Mouse (Mus musculus) ZHBTc4 (cell line): ENCODE results near the gene Armc9.

Source experiments
- DNase-seq: peaks from one replicate; pipeline ENCODE4 v3.0.0-alpha.2; 2011; ENCODE audit warnings: low read depth, low spot score

Gene Armc9

GRCm38 (mm10) chr1:86217976-86218375, 63.4 kb downstream of the Armc9 start:
- peak; percentile 29 for DNase-seq

- DNase-seq: peak; percentile 50
Measured at GRCm38 (mm10) chr1:86225195-86225594, 70.6 kb downstream of the Armc9 start.

- DNase-seq: no peak
Measured at GRCm38 (mm10) chr1:86228653-86229052, 74.1 kb downstream of the Armc9 start.

GRCm38 (mm10) chr1:86229184-86229829, 74.7 kb downstream of the Armc9 start:
- DNase-seq: no peak

DNA sequence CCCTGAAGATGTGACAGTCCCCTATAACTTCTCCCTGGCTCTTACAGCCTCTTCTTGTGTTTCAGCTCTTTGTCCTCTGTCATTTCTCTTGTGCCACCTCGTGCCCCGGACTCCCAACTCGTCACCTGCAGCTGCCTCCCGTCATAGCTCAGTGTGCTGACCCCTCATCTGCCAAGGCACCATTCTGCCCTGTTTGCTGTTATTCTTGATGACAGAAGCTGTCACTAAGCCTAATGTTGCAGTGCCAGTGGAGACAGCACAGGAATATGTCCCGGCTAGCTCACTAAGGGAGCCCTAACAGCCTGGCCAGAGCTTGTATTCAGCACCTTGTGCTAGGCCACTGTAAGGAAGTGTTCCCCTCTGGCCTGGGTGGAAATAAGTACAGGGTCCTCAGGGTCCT, 78.1 kb downstream of the Armc9 start:
- DNase-seq: no peak

DNA sequence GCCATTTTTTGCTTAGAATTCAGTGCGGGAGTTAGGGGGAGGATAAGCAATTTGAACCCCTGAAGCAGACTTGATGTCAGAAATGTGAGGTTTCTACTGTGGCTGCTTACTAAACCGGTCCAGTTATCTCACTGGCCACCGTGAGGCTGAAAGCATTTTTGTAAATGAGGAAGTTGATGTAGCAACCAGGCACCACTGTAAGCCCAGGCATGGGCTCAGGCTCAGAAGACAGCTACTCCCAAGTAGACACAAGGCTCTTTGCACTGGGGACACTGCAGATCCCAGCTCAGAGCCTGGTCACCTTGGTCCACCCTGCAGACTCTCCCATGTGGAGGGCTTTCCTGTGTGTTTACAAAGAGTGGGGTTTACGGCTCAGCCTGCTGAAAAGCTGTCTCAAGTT, 79.2 kb downstream of the Armc9 start:
- DNase-seq: no peak

GRCm38 (mm10) chr1:86235118-86235517, 80.5 kb downstream of the Armc9 start:
- no peak for DNase-seq

DNA sequence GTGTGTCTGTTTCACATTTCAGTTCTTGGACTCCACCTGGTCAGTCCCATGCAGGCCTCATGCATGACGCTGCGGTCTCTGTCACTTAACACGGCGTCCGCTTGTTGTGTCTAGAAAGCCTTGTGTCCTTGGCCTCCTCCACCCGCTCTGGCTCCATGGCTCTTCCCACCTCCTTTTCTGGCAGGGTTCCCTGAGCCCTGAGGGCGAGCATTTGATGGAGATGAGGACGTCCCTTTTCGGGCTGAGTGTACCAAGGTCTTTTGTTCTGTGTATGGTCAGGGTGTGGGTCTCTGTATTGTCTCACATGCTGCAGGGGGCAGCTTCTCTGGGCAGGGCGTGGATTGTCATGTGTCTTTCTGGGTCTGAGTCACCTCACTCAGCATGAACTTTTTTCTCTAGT, 81.9 kb downstream of the Armc9 start:
- DNase-seq: peak; percentile 89

GRCm38 (mm10) chr1:86239010-86239409, 84.4 kb downstream of the Armc9 start:
- no peak for DNase-seq

GRCm38 (mm10) chr1:86239871-86240270, 85.3 kb downstream of the Armc9 start:
- no peak for DNase-seq

GRCm38 (mm10) chr1:86240959-86241358, 86.4 kb downstream of the Armc9 start:
- no peak for DNase-seq

DNA sequence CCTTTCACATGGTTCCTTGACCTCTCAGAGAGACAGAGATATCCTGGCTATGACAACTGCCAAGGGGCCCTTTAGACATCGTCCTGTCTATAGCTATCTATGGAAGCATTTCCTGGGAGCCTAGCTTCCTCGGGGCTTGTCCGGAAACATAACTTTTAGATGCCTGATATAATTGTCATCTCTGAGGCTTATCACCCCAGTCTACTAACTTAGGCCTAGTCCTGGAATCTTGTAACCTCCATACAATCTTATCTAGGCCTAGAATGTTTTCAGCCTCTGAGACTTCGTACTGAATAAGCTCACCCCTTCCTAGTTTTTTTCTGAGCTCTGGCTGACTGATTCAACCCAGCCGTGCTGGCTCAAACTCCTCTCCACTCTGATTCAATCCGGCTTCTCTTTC, 88.9 kb downstream of the Armc9 start:
- DNase-seq: no peak

GRCm38 (mm10) chr1:86245301-86246085, 90.9 kb downstream of the Armc9 start:
- DNase-seq: no peak

DNA sequence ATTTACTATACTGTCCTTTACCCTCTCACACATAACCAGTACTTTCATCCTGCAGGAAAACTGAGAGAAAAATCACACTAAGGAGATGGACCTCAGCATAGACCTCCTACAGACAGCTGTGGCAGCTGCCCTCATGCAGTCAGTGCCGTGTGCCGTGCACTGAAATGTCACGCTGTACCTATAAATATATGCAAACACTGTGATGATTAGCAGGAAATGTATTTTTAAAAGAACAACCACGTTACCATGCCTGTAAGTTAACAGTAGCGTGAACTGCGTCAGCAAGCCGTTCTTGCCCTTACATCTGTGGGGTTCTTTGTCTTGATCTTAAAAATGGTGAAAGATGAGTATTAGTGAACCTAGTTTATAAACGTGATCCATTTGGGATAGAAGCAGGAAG, 98.8 kb downstream of the Armc9 start:
- no peak for DNase-seq

DNA sequence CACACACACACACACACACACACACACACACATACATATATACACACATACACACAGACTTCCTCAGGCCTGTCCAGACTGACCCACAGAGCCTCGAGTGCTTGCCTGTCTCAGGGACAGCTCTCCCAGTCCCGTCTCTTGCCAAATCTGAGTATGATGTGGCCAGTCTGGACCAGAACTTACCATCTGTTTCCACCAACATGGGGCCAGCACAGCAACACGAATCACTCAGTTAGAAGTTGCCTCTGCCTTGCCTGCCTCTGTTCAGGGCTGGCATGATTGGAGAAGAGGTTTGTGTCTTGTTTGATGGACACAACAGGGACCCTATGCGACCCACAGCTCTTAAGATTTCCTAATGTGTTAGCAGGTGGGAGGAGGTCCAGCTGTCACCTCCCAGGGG, 101.7 kb downstream of the Armc9 start:
- DNase-seq: no peak

GRCm38 (mm10) chr1:86257228-86257627, 102.6 kb downstream of the Armc9 start:
- DNase-seq: peak; percentile 27

- DNase-seq: no peak
Measured at GRCm38 (mm10) chr1:86258171-86258824, 103.7 kb downstream of the Armc9 start.

GRCm38 (mm10) chr1:86263564-86264339, 109.2 kb downstream of the Armc9 start:
- DNase-seq: no peak

- no peak for DNase-seq
Measured at GRCm38 (mm10) chr1:86265060-86265459, 110.5 kb downstream of the Armc9 start.

DNA sequence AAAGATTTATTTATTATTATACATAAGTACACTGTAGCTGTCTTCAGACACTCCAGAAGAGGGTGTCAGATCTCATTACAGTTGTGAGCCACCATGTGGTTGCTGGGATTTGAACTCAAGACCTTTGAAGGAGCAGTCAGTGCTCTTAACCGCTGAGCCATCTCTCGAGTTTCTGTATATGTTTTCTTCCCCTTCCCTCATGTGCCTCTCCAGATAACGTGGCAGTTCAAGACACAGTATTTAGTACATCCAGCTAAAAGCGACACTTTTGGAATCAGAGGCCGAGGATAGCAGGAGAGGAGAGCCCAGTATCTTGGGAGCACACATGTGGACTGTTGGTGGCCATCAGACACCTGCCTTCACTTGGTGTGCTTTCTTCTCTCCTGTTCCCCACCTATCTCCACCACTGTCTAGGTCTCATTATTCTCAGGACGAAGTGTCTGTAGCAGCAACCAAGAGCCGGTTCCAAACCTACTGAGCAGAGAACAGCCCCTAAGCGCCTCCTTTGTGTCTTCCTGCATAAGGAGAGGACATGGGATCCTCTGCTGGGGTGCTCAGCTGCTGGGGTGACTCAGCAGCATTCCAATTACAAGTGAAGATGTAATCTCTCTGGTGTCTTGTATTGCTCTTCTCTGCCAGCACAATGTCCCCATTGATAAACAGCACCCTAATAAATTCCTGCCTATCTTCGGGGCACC, 114.1 kb downstream of the Armc9 start:
- no peak for DNase-seq

GRCm38 (mm10) chr1:86269190-86269508, 114.6 kb downstream of the Armc9 start:
- no peak for DNase-seq

- no peak for DNase-seq
Measured at GRCm38 (mm10) chr1:86271707-86272106, 117.1 kb downstream of the Armc9 start.
